Mouse (Mus musculus): Measurements from ENCODE around the gene C4b. TPM values are rescaled to one million over a fixed set of nuclear protein-coding genes. Genes with fewer than 3 reads are reported as not detected.
"Not testable (repeated sequence)": the region's sequence is repeated elsewhere in the genome, so short reads cannot be mapped to it uniquely, and the experiment has no call there.

C4b gene
- total RNA-seq, 2 experiments from 2014 or later: 17.9 to 21.3 TPM

GRCm38 (mm10) chr17:34714181-34714907 lies 29.3 kb downstream of the C4b start:
- intact Hi-C loops (cut with DNase I): loop anchor here (2.0 to 10.0 kb wide), 2 partner anchors 84 to 90 kb away; partner anchors contain the start of genes Ppt2 and Prrt1
- DNase-seq: not testable (repeated sequence)

- intact Hi-C loops (cut with DNase I): loop anchor here (1.0 to 10.0 kb wide), 2 partner anchors 59 to 88 kb away; partner anchors contain the start of genes Ppt2 and Prrt1
- DNase-seq: peak; percentile 70 to 79
These were observed 30.7 kb downstream of the C4b start for GRCm38 (mm10) chr17:34712951-34713350.

GRCm38 (mm10) chr17:34706476-34706875 lies 37.2 kb downstream of the C4b start:
- DNase-seq; intact Hi-C loops (cut with DNase I): not testable (repeated sequence)

- intact Hi-C loops (cut with DNase I): no loop called here
- peak in 1 of 2 experiments; percentile 30 for DNase-seq
These were observed 43.0 kb downstream of the C4b start for GRCm38 (mm10) chr17:34700671-34701071.

DNA sequence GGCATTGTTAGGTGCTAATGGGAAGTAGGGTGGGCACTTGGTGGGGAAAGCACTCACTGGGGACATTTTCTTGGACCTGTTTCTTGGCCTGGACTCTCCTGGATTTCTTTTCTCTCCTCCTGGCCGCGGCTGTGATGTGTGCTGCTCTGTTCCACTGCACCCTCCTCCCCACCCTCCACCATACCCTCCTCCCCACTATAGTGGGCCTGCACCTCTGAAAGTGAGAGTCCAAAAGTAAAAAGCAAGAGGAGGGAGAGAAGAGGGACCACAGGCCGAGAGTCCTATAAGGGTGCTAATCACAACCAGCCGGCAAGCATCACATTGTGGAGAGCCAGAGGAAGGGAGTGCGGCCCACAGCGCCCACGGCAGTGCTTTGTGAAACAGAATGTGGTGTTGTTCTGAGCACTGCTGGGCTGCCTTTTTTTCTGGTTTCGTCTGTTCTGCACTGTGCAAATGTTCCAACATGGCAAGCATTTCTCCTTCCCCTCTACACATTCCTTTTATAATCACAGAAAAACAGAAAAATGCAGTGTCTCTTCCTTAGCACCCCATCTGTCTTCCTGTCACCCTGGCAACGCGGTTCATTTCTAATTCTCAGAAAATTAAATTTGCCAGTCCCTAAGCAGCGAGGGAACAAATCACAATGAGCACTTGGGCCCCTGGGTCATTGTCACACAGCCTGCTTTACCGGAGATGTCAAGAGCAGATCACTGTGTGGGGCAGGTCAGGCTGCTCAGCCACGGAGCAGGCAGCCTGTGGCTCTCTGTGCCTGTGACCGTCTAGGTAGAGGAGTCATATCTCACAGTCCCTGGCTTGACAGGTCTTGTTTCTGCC lies 43.9 kb downstream of the C4b start:
- DNase-seq: no peak
- intact Hi-C loops (cut with DNase I): no loop called here

GRCm38 (mm10) chr17:34692906-34693305 lies 50.8 kb downstream of the C4b start:
- intact Hi-C loops (cut with DNase I): loop anchor here (5.0 kb wide), 1 partner anchor 41 kb away; no protein-coding TSS in a partner anchor
- peak; percentile 87 to 92 for DNase-seq

DNA sequence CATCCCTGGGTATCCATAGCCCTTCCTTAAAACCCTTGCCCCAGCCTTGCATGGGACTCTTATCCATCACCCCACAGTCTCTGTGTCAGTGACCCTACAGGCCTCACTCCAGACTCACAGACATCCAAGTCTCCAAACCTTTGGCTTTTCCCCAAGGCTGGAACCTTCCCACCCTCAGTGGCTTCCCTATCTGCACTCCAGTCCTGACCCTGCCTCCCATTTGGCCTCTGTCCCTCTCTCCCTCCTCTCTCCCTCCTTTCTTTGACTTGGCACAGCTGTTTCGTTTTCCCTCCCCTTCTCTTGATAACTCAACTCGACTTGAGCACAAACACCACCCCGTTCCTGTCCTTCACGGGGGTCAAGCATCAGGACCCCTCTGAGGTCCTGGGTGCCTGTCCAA lies 53.2 kb downstream of the C4b start:
- intact Hi-C loops (cut with DNase I): loop anchor here (5.0 kb wide), 1 partner anchor 38 kb away; no protein-coding TSS in a partner anchor

GRCm38 (mm10) chr17:34688889-34689288 lies 54.8 kb downstream of the C4b start:
- no peak for DNase-seq

More for the DNA sequence above, 53.2 kb downstream of the C4b start:
- peak; percentile 76 to 82 for DNase-seq

GRCm38 (mm10) chr17:34685120-34686110 lies 58.3 kb downstream of the C4b start:
- intact Hi-C loops (cut with DNase I): no loop called here
- peak; percentile 74 to 86 for DNase-seq

More at GRCm38 (mm10) chr17:34688889-34689288, 54.8 kb downstream of the C4b start:
- intact Hi-C loops (cut with DNase I): no loop called here

- DNase-seq: no peak
- intact Hi-C loops (cut with DNase I): no loop called here
These were observed 59.3 kb downstream of the C4b start for GRCm38 (mm10) chr17:34684253-34684893.

GRCm38 (mm10) chr17:34683686-34684220 lies 59.9 kb downstream of the C4b start:
- no peak for DNase-seq
- intact Hi-C loops (cut with DNase I): no loop called here

DNA sequence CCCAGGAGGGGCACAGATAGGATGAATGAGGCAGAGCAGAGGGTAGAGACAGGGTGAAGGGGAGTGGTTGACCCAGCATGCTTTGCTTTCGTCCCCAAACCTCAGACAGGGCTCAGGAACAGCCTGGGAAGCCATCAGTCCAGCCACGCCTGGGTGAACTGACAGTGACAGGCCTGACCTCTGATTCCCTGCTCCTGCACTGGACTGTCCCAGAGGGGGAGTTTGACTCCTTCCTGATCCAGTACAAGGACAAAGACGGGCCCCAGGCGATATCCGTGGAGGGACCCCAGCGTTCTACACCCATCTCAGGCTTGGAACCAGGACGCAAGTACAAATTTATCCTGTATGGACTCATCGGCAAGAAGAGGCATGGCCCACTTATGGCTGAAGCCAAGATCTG lies 60.5 kb downstream of the C4b start:
- intact Hi-C loops (cut with DNase I): no loop called here

DNA sequence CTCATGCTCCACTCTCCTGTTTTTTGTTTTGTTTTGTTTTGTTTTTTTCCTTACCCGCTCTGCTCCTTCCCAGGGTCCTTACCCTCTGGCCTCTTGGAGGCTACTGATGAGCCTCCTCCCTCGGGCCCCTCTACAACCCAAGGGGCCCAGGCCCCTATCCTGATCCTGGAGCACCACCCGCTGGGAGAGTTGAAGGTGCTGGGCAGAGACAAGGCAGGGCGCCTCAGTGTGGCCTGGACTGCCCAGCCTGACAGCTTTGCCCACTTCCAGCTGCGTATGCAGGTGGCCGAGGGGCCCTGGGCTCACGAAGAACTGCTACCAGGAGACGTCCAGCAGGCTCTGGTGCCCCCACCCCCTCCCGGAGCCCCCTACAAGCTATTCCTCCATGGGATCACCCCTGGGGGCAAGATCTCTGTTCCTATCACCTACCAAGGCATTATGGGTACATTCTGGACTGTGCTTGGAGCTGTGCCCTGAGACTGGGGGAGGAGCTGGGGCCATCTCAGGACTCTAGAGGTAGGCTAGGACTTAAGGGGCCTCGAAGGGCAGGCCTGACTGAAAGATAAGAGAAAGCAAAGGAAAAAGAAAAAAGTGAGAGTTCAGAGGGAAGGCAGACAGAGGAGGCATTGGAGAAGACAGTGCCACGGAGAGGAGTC lies 61.7 kb downstream of the C4b start:
- intact Hi-C loops (cut with DNase I): loop anchor here (2.0 kb wide), 1 partner anchor 19 kb away; no protein-coding TSS in a partner anchor
- no peak for DNase-seq

More for the DNA sequence above, 60.5 kb downstream of the C4b start:
- DNase-seq: no peak

DNA sequence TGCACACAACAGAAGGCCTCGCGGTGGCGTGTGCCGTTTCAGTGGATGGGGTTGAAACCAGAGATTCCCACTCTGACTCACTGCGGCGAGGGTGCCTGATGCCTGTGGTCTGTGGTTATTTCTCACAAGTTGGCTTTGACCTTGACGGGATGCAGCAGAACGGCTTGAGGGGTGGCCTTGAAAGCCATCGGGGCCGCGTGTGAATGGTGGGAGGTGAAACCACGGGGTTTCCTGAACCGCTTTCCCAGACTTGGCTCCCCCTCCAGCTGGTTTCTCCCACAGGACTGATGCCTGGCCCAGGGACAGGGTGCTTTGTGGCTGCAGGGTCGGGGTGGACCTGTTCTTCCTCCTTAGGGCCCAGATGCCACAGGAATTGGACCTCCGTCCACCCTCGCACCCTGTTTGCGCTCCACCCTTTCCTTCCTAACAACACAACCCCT lies 62.5 kb downstream of the C4b start:
- peak in 1 of 2 experiments; percentile 52 for DNase-seq
- intact Hi-C loops (cut with DNase I): loop anchor here (2.0 kb wide), 1 partner anchor 18 kb away; no protein-coding TSS in a partner anchor

- DNase-seq: no peak
- intact Hi-C loops (cut with DNase I): loop anchor here (2.0 kb wide), 1 partner anchor 18 kb away; no protein-coding TSS in a partner anchor
These were observed 63.1 kb downstream of the C4b start for GRCm38 (mm10) chr17:34680621-34681020.

DNA sequence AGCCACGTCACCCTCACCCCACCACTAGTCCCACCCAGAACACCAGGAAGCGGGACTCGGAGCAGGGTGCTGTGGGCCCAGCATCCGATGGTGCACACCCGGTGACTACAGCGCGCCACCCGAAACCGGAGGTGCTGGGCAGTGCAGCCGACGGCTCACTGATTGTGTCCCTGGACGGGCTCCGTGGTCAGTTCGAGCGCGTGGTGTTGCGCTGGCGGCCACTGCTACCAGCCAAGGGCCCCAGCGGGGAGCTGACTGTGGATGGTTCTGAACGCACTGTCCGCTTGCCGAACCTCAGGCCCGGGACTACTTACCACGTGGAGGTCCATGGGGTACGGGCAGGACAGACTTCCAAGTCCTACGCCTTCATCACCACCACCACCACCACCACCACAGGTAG lies 63.5 kb downstream of the C4b start:
- intact Hi-C loops (cut with DNase I): loop anchor here (2.0 kb wide), 1 partner anchor 17 kb away; no protein-coding TSS in a partner anchor
- DNase-seq: no peak

Data from heart, postnatal 14 days (tissue).